Mouse (Mus musculus): ENCODE measurements around the gene Tbc1d8b. TPM values are rescaled to one million over a fixed set of nuclear protein-coding genes. Genes with fewer than 3 reads are reported as not detected.
"Not testable (repeated sequence)": the region's sequence is repeated elsewhere in the genome, so short reads cannot be mapped to it uniquely, and the experiment has no call there.

The Tbc1d8b gene
- total RNA-seq (2021), result 10 to 100 TPM; 10.9 to 11.2 TPM

GRCm38 (mm10) chrX:139684775-139685695, at the start of gene Tbc1d8b:
Gene Tbc1d8b (plus strand): TSS chrX:139684996.
- peak; percentile 74 to 76 for DNase-seq

GRCm38 (mm10) chrX:139639744-139640143, 45.1 kb upstream of the Tbc1d8b start:
- DNase-seq, result no peak

- DNase-seq, result no peak
These were observed 44.4 kb upstream of the Tbc1d8b start for GRCm38 (mm10) chrX:139640418-139640817.

DNA sequence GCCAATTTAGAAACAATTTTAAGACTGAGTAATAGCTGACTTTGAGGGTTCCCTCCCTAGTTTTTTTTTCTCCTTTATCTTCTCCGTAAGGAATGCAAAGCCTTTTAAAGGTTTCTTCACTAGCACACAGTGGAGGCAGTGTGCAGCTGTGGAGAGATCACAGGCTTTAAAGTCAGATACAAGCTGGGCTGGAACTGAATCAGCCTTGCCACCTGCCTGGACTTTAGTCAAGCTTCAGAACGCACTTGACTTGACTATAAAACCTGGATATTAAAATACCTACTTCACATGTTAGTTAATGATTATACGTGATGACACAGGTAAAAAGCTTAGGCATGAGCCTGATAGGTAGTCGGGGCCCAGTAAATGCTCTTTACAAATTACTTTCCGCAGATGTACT, 32.6 kb upstream of the Tbc1d8b start:
- no peak for DNase-seq

DNA sequence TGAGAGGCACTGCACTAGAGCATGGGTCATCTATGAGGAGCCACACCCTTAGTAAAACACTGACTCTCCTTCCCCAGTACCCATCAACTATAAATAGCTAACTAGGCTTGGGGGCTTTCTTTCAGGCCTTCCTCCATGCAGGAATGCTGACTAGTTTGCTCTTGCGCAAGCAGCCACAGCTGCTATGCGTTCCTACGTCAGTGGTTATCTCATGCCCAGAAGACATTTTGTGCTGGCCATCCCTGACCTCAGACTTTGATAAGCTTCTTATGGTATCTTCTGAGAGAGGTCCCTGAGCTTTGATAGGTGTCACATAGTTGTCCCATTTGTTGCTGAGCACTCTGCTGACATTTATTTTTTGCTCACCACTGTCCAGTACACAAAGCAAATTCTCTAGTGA, 31.5 kb upstream of the Tbc1d8b start:
- DNase-seq, result no peak

- DNase-seq, result no peak
These were observed 30.3 kb upstream of the Tbc1d8b start for GRCm38 (mm10) chrX:139654350-139655063.

GRCm38 (mm10) chrX:139662111-139662510, 22.7 kb upstream of the Tbc1d8b start:
- DNase-seq, result no peak

DNA sequence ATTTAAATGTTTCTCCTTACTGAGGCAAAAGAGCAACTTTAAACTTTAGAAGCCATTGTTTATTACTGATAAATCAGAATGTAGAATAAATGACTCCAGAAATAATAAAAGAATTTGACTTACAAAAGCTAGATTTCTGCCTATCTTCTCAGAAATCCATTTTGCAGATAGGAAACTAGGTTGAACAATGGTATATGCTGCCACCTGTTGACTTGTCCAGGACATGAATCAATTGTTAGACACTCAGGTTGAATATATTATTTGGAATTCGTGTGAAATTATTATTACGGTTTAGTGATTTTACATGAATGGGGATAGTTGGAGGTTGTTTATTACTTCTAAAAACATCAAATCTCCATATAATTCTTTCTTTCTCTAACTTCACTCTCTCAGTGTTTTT, 19.0 kb upstream of the Tbc1d8b start:
- no peak for DNase-seq

DNA sequence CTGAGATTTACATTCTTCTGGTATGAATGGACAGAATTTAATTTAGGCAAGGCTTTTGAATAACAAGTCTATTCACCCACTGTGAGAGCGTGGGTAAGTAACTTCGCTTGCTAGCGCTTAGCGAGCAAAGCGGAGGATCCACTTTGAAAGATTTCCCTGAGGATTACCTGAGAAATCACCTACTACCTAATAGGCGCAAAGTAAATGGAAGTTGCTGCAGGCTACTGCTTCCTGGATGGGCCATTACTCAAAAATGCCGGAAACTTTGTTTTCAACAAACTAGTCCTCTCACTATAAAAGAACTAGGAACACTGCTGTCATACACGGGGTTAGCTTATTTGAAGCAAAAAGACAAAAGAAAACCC, 404 bp upstream of the Tbc1d8b start:
- DNase-seq, result no peak

- no peak for DNase-seq
These were observed 29.6 kb downstream of the Tbc1d8b start, which contains the start of gene Gm15013 for GRCm38 (mm10) chrX:139714381-139714780. Gene Gm15013 (minus strand): TSS chrX:139714481.

DNA sequence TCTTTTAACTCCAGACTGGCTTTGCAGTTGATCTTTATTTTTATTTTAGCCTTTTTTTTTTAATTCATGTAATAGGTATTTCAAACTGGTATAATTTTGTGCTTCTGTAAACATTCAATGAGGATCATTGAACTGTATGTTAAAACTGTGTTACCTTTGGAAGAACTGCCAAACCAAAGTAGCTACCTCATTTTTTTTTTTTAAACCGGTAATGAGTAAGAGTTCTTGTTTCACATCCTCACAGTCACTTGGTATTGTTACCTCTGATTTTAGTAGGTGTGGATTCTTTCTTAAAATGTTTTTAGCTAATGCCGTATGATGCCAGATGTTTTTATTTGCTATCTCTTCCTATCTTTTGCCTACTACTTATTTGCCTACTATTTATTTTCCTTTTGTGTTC, 37.6 kb downstream of the Tbc1d8b start:
- no peak for DNase-seq

DNA sequence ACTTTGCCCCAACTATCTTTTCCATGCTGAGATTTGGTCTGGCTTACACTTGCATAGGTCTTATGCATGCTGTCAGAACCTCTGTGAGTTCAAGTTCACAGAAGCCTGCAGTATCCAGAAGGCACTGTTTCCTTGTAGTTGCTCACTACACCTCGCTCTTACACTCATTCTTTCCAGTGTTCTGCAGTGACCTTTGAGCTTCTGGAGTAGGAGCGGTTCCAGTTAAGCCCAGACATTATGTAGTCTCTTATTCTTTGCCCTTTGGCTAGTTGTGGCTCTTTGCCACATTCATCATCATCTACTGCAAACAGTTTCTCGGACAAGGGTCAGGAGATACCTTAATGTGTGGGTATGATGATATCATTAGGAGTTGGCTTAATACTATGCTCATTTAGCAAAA, 45.7 kb downstream of the Tbc1d8b start:
- DNase-seq, result no peak

DNA sequence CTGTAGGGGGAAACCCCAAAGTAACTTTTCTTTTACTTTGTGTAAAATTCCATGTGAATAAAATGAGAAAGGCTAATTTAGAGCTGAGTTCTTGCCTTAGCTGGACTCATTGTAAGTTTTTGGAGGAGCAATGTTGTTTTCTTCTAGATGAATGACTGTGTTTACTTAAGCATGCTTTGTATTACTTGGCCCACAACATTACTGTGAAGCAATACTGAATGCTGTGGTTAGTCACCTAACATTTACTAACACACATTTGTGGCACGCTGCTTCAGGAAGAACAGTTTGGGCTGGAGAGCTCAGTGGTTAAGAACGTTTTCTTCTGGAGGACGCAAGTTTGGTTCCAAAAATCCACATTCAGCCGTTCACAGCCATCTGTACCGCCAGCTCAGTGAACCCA, 52.3 kb downstream of the Tbc1d8b start:
- DNase-seq, result no peak

DNA sequence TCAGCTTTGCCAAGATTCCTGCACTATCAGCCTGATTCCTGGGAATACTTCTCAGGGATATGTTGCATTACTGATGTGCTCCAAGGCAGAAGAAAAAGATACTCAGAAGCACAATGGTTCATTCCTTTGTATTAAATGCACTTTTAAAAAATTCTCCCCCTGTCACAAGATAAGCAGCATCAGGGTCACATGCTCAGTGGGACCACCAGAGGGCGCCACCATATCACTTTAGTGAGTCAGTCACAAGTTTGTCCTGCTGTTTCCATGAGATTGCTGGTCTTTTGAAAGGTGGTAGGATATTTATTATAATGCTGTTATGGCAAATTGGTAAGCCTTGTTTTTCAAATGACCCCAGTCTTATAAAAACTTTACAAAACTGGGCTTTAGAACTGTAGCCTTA, 67.1 kb downstream of the Tbc1d8b start:
- DNase-seq, result peak in 1 of 2 experiments; percentile 31

DNA sequence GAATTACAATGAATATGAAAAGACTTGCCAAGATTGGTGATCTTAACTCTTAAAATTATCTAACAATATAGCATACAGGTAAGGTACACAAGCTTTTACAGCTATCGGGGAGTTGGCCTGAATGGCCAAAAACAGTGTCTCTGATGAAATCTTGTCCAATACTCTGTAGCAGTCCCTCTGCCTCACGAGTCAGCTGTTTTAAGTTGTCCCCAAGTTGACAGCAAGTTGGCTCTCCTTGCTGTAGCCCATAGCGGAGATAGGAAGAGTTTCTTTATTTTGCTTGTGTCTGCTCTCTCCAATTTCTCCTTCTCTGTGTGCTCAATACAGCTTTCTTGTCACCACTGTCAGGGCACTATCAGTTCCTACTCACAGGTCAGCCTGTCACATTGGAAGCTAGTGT, 73.8 kb downstream of the Tbc1d8b start:
- not testable (repeated sequence) for DNase-seq

- no peak for DNase-seq
These were observed 77.8 kb downstream of the Tbc1d8b start for GRCm38 (mm10) chrX:139762546-139762945.

DNA sequence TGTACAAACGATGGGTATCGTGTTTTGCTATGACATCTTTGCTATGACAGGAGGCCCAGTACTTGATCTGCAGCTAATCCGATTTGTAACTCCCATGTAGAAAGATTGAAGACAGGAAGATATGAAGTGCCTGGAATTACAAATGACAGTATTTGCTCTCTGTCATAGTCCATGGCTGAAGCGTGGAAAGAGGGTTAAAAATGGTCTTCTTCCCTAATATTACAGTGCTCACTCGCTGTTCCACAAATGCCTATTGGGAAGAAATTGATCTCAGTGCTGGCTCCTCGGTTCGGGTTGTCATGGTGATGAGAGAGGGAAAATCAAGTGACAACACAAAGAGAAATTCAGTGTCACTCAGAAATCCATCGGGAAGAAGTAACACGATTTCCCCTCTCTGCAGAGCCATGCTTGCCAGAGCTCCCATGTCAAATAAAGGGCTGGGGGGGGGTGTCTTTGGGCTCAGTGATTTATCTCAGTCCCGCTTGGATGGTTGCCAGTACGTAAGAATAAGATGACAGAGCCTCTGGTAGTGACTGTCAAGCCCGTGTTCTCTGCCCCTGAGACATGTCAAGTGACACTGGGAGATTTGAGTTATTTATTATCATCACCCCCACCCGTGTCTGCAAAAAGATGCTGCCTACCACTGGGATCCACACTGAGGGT, 85.3 kb downstream of the Tbc1d8b start:
- DNase-seq, result no peak

- DNase-seq, result no peak
These were observed 89.7 kb downstream of the Tbc1d8b start for GRCm38 (mm10) chrX:139774309-139775083.

DNA sequence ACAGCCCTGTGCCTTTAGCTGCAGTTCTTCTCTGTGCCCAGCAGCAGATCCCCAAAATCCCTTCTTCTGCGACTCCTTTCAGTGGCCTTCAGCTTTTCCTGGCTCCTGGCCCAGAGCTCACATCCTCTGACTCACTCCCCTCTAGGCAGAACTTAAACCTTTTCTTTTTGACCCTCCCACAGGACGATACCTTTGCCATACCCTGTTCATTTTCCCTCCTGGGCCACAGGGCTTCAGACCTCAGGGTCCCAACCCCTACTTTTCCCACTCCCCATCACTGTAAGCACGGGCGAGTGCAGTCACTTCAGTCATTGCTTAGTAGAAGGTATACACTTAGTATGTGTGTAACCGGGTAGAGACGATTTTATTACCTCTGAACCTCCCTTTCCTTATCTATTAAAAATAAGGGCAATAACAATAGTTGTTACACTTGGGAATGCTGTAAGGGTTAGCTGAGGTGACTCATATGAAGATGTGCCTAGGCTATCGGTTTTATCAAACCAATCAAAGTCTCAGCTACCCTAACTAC, 90.4 kb downstream of the Tbc1d8b start:
- DNase-seq, result no peak

DNA sequence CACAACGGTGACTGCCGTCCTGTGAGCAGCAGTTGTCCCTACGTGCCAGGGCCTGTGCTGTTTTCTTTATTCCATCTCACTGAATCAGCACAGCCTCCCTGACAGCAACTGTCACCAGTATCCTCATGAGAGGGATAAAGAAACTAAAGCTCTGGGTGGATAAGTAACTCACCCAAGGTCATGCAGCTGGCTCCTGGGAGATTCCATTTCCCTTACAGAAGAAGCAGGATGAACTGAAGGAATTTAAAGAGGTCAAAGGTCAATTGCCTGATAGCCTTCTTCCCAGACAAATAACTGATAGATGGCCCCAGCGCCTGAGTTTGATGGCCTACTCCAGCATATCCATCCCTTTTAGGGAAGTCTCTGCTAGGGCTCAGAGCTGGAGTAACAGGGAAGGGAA, 92.6 kb downstream of the Tbc1d8b start:
- no peak for DNase-seq

GRCm38 (mm10) chrX:139778886-139779285, 94.1 kb downstream of the Tbc1d8b start:
- no peak for DNase-seq

DNA sequence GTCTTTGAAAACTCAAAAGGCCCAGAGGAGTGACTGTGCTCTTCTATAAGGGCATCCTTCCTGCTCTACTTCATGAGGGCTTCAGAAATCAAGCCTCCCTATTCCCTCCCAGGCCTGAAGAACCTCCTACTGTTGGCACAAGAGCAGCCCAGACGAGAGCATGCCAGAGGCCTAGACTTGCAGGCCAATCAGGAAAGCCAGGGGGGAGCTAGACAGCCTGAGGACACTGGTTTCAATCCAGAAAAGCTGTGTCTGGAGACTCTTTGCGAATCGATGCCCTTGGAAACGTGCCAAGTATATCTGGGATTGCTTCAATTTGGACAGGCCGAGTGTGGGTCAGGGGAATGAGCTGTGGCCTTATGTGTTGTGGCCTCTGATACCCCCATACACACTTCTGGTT, 94.6 kb downstream of the Tbc1d8b start:
- no peak for DNase-seq

All from layer of hippocampus, postnatal 36 days (tissue).